Mouse (Mus musculus): ENCODE measurements around the gene Kcnma1. TPM values are rescaled to one million over a fixed set of nuclear protein-coding genes. Genes with fewer than 3 reads are reported as not detected.

The Kcnma1 gene
- polyA plus RNA-seq (2012; fragmentation: generic; extraction: Trizol): 0.26 TPM

- Histone ChIP-seq H3K4me2 (ENCODE audit: low read depth) (no peak within 1 kb of the TSS), H3K36me3 (ENCODE audit: control insufficient read depth, insufficient read depth) (no peaks in the 10 kb centered on the region), H3K79me2 (ENCODE audit: control insufficient read depth, insufficient read depth) (no peaks in the 10 kb centered on the region), H3K4me3 (no peak within 1 kb of the TSS), H3ac (ENCODE audit: control insufficient read depth, insufficient read length) (no peak within 1 kb of the TSS), H3K27me3 (ENCODE audit: control insufficient read depth, insufficient read depth, insufficient read length) (peaks cover 5% of the 10 kb centered on the region)
- TF ChIP-seq POLR2A (IDR thresholded peaks at IDR 0.05; ENCODE audit: insufficient read length, low read depth) (no peak), REST (IDR thresholded peaks at IDR 0.05; ENCODE audit: insufficient read depth, insufficient read length) (no peak), TCF3 (IDR thresholded peaks at IDR 0.05; ENCODE audit: insufficient read length, low read depth) (no peak), USF1 (IDR thresholded peaks at IDR 0.05; ENCODE audit: low read depth) (no peak), MYOG (IDR thresholded peaks at IDR 0.05; ENCODE audit: control insufficient read depth in 1 of 3, insufficient read depth in 1 of 3, insufficient read length in 2 of 3, low read depth in 2 of 3) (no peak), MYOD1 (IDR thresholded peaks at IDR 0.05; ENCODE audit: control insufficient read depth in 1 of 3, insufficient read length in 2 of 3, low read depth in 2 of 3) (no peak), CEBPB (IDR thresholded peaks at IDR 0.05; ENCODE audit: insufficient read depth, poor library complexity, severe bottlenecking) (no peak), POLR2AphosphoS2 (IDR thresholded peaks at IDR 0.05; ENCODE audit: insufficient read length, low read depth) (no peak), SRF (IDR thresholded peaks at IDR 0.05; ENCODE audit: control insufficient read depth, insufficient read length, low read depth) (no peak), TCF12 (IDR thresholded peaks at IDR 0.05; ENCODE audit: insufficient read depth, poor library complexity, severe bottlenecking) (no peak), MAX (IDR thresholded peaks at IDR 0.05; ENCODE audit: low read depth) (no peak)
These were observed at the start of gene Kcnma1 for GRCm38 (mm10) chr14:24014391-24014790. Gene Kcnma1 (minus strand): TSS chr14:24014491.

GRCm38 (mm10) chr14:24059747-24060146 lies 45.5 kb upstream of the Kcnma1 start:
- TF ChIP-seq MYOG (IDR thresholded peaks at IDR 0.05; ENCODE audit: control insufficient read depth in 1 of 3, insufficient read depth in 1 of 3, insufficient read length in 2 of 3, low read depth in 2 of 3): no peak
- peak in 1 of 3 experiments; percentile 4 for TF ChIP-seq MYOD1 (IDR thresholded peaks at IDR 0.05; ENCODE audit: control insufficient read depth in 1 of 3, insufficient read length in 2 of 3, low read depth in 2 of 3)
- Histone ChIP-seq H3K36me3 (ENCODE audit: control insufficient read depth, insufficient read depth) (no peaks in the 10 kb centered on the region), H3K27me3 (ENCODE audit: control insufficient read depth, insufficient read depth, insufficient read length) (peaks cover 9% of the 10 kb centered on the region), H3K4me3 (no peak overlapping the region), H3K4me2 (ENCODE audit: low read depth) (no peak overlapping the region), H3K79me2 (ENCODE audit: control insufficient read depth, insufficient read depth) (no peaks in the 10 kb centered on the region), H3ac (ENCODE audit: control insufficient read depth, insufficient read length) (no peak overlapping the region)

GRCm38 (mm10) chr14:24059287-24059686 lies 45.0 kb upstream of the Kcnma1 start:
- TF ChIP-seq USF1 (IDR thresholded peaks at IDR 0.05; ENCODE audit: low read depth) (no peak), POLR2A (IDR thresholded peaks at IDR 0.05; ENCODE audit: insufficient read length, low read depth) (no peak), POLR2AphosphoS2 (IDR thresholded peaks at IDR 0.05; ENCODE audit: insufficient read length, low read depth) (no peak), SRF (IDR thresholded peaks at IDR 0.05; ENCODE audit: control insufficient read depth, insufficient read length, low read depth) (no peak), E2F4 (IDR thresholded peaks at IDR 0.05; ENCODE audit: insufficient read depth) (no peak), MYOD1 (IDR thresholded peaks at IDR 0.05; ENCODE audit: control insufficient read depth in 1 of 3, insufficient read length in 2 of 3, low read depth in 2 of 3) (no peak), TCF3 (IDR thresholded peaks at IDR 0.05; ENCODE audit: insufficient read length, low read depth) (no peak), CEBPB (IDR thresholded peaks at IDR 0.05; ENCODE audit: insufficient read depth, poor library complexity, severe bottlenecking) (no peak), MAX (IDR thresholded peaks at IDR 0.05; ENCODE audit: low read depth) (no peak), TCF12 (IDR thresholded peaks at IDR 0.05; ENCODE audit: insufficient read depth, poor library complexity, severe bottlenecking) (no peak), MYOG (IDR thresholded peaks at IDR 0.05; ENCODE audit: control insufficient read depth in 1 of 3, insufficient read depth in 1 of 3, insufficient read length in 2 of 3, low read depth in 2 of 3) (no peak), REST (IDR thresholded peaks at IDR 0.05; ENCODE audit: insufficient read depth, insufficient read length) (no peak)
- Histone ChIP-seq H3ac (ENCODE audit: control insufficient read depth, insufficient read length) (no peak overlapping the region), H3K4me3 (no peak overlapping the region), H3K79me2 (ENCODE audit: control insufficient read depth, insufficient read depth) (no peaks in the 10 kb centered on the region), H3K27me3 (ENCODE audit: control insufficient read depth, insufficient read depth, insufficient read length) (peaks cover 9% of the 10 kb centered on the region), H3K4me2 (ENCODE audit: low read depth) (no peak overlapping the region), H3K36me3 (ENCODE audit: control insufficient read depth, insufficient read depth) (no peaks in the 10 kb centered on the region)

GRCm38 (mm10) chr14:24051821-24052220 lies 37.5 kb upstream of the Kcnma1 start:
- Histone ChIP-seq H3ac (ENCODE audit: control insufficient read depth, insufficient read length) (no peak overlapping the region), H3K27me3 (ENCODE audit: control insufficient read depth, insufficient read depth, insufficient read length) (no peaks in the 10 kb centered on the region), H3K4me3 (no peak overlapping the region), H3K79me2 (ENCODE audit: control insufficient read depth, insufficient read depth) (no peaks in the 10 kb centered on the region), H3K36me3 (ENCODE audit: control insufficient read depth, insufficient read depth) (no peaks in the 10 kb centered on the region), H3K4me2 (ENCODE audit: low read depth) (no peak overlapping the region)
- no peak for TF ChIP-seq CEBPB (IDR thresholded peaks at IDR 0.05; ENCODE audit: insufficient read depth, poor library complexity, severe bottlenecking)
- no peak for TF ChIP-seq MAX (IDR thresholded peaks at IDR 0.05; ENCODE audit: low read depth)
- TF ChIP-seq POLR2A (IDR thresholded peaks at IDR 0.05; ENCODE audit: insufficient read length, low read depth): no peak
- no peak for TF ChIP-seq MYOG (IDR thresholded peaks at IDR 0.05; ENCODE audit: control insufficient read depth in 1 of 3, insufficient read depth in 1 of 3, insufficient read length in 2 of 3, low read depth in 2 of 3)
- TF ChIP-seq TCF12 (IDR thresholded peaks at IDR 0.05; ENCODE audit: insufficient read depth, poor library complexity, severe bottlenecking): no peak
- TF ChIP-seq TCF3 (IDR thresholded peaks at IDR 0.05; ENCODE audit: insufficient read length, low read depth): no peak
- no peak for TF ChIP-seq POLR2AphosphoS2 (IDR thresholded peaks at IDR 0.05; ENCODE audit: insufficient read length, low read depth)
- TF ChIP-seq MYOD1 (IDR thresholded peaks at IDR 0.05; ENCODE audit: control insufficient read depth in 1 of 3, insufficient read length in 2 of 3, low read depth in 2 of 3): no peak
- no peak for TF ChIP-seq SRF (IDR thresholded peaks at IDR 0.05; ENCODE audit: control insufficient read depth, insufficient read length, low read depth)
- TF ChIP-seq E2F4 (IDR thresholded peaks at IDR 0.05; ENCODE audit: insufficient read depth): no peak
- TF ChIP-seq USF1 (IDR thresholded peaks at IDR 0.05; ENCODE audit: low read depth): no peak
- no peak for TF ChIP-seq REST (IDR thresholded peaks at IDR 0.05; ENCODE audit: insufficient read depth, insufficient read length)

- Histone ChIP-seq H3K36me3 (ENCODE audit: control insufficient read depth, insufficient read depth) (no peaks in the 10 kb centered on the region), H3K27me3 (ENCODE audit: control insufficient read depth, insufficient read depth, insufficient read length) (peaks cover 24% of the 10 kb centered on the region), H3K79me2 (ENCODE audit: control insufficient read depth, insufficient read depth) (no peaks in the 10 kb centered on the region), H3K4me3 (no peak overlapping the region), H3K4me2 (ENCODE audit: low read depth) (no peak overlapping the region), H3ac (ENCODE audit: control insufficient read depth, insufficient read length) (no peak overlapping the region)
- TF ChIP-seq USF1 (IDR thresholded peaks at IDR 0.05; ENCODE audit: low read depth) (no peak), POLR2AphosphoS2 (IDR thresholded peaks at IDR 0.05; ENCODE audit: insufficient read length, low read depth) (no peak), POLR2A (IDR thresholded peaks at IDR 0.05; ENCODE audit: insufficient read length, low read depth) (no peak)
These were observed 22.3 kb upstream of the Kcnma1 start for GRCm38 (mm10) chr14:24036609-24037008.
